Mouse (Mus musculus): Measurements from ENCODE around the gene Snorc.

DNA sequence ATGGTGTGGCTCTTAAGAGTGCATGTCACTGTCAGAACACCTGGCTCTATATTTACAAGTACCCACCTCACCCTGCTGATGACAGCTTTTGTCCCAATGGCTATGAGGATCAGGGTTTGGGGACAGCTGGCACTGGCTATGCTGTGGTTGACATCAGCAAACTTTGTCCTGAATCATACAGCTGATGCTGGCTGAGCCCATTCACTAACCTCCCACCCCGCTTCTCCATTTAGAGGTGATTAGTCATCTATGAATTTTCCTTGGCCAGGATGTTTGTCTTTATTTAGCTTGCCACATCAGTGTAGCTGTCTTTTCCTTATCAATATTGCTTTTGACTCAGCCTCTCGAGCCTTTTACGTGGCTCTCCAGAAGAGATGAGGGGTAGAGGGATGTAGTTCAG, 22.2 kb downstream of the Snorc start:
- TF ChIP-seq CTCF (IDR thresholded peaks at IDR 0.05; ENCODE audit: low read depth): no peak
- TF ChIP-seq EP300 (IDR thresholded peaks at IDR 0.05; ENCODE audit: low read depth): no peak

Data from liver, postnatal 0 days (tissue).